In the genomic region with DNA sequence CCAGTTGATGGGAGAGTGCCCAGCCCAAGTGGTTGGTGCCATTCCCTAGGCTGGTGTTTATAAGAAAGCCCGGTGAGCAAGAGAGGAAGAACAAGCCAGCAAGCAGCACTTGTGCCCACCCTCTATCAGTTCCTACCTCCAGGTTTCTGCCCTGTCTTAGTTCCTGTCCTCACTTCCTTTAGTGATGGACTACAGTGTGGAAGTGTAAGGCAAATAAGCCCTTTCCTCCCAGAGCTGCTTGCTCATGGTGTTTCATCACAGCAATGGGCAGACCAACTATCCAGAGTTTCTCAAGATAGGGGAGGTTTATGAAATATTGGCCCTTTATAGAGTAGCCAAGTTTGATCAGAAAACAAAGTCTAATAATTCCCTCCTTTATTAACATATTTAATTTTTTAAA, we compare ENCODE assay signal across 20 mouse cellular contexts.
"Had no signal": no experiment of that assay in that cellular context is flagged by ENCODE, and none has a peak within 500 bp of the region (broad histone marks: within the 10 kb centered on the region; RNA-seq: fewer than 3 reads in every experiment).

No protein-coding gene starts in this region.

- ATAC-seq: liver, postnatal 0 days; midbrain, embryonic 16.5 days had no signal

- H3K27ac ChIP-seq: lung, embryonic 15.5 days; midbrain, embryonic 10.5 days; midbrain, embryonic 12.5 days; neural tube, embryonic 13.5 days; neural tube, embryonic 15.5 days had no signal

- H3K4me3 ChIP-seq: lung, embryonic 15.5 days; myocyte; neural tube, embryonic 15.5 days had no signal

- H3K36me3 ChIP-seq: lung, embryonic 15.5 days; midbrain, embryonic 10.5 days; midbrain, embryonic 12.5 days; neural tube, embryonic 13.5 days; neural tube, embryonic 15.5 days had no signal

- H3K4me1 ChIP-seq: midbrain, embryonic 12.5 days had no signal

- H3K27me3 ChIP-seq: lung, embryonic 15.5 days had no signal

- H3K9ac ChIP-seq: liver, postnatal 0 days; lung, embryonic 15.5 days; midbrain, embryonic 12.5 days; neural tube, embryonic 13.5 days; neural tube, embryonic 15.5 days had no signal

- H3K9me3 ChIP-seq: lung, embryonic 15.5 days; midbrain, embryonic 10.5 days; midbrain, embryonic 12.5 days; neural tube, embryonic 13.5 days; neural tube, embryonic 15.5 days had no signal

- DNase-seq: liver, postnatal 0 days; lung, adult 2 months; lung, postnatal 10 days; lung, postnatal 4 days; midbrain, embryonic 14.5 days; retina, postnatal 1 day; right cerebral cortex, adult 18-20 months; right cerebral cortex, postnatal 25 days; right cerebral cortex, postnatal 4 days; spleen, adult 18-20 months; thymus, adult 18-20 months; thymus, postnatal 14 days; thymus, postnatal 36 days had no signal
